Comparison of ENCODE assay signal across 1 mouse cellular context in genomic region chr14:60250879-60251278, GRCm38 (mm10).
TF ChIP-seq lines count a peak whose summit lies in the region.

No protein-coding gene starts in this region.

TF ChIP-seq in MEL, 35 proteins besides CTCF, POLR2A, EP300 and RAD21 (continued from another document):
- TF ChIP-seq MYC (IDR thresholded peaks at IDR 0.05; ENCODE audit: low read depth, low read length) (peak; percentile 9; the same call in 1 of the 2 replicates), USF1 (IDR thresholded peaks at IDR 0.05; ENCODE audit: low read depth, low read length) (no peak), GABPA (IDR thresholded peaks at IDR 0.05; ENCODE audit: low read depth, low read length) (no peak), SIN3A (IDR thresholded peaks at IDR 0.05; ENCODE audit: low read length) (no peak), CHD2 (IDR thresholded peaks at IDR 0.05; ENCODE audit: low read length) (no peak), MAX (IDR thresholded peaks at IDR 0.05; ENCODE audit: low read length) (peak; percentile 8; the same call in 1 of the 2 replicates), ZNF384 (IDR thresholded peaks at IDR 0.05; ENCODE audit: low read depth, low read length) (no peak), POLR2AphosphoS5 (IDR thresholded peaks at IDR 0.05; ENCODE audit: borderline replicate concordance, low read depth, low read length) (no peak), MXI1 (IDR thresholded peaks at IDR 0.05; ENCODE audit: low read depth, low read length) (no peak)
TF ChIP-seq in MEL: peak in this region for 2.
